Mouse (Mus musculus): ENCODE measurements at regions not wholly inside any gene's neighbourhood (a gene's known extent, or its start where the extent isn't known, plus 50 kb on each side); places are given as distances from the start of the nearest gene placed in this dataset.
A peak's percentile ranks its signal among the peaks of the same experiment; 100 is the strongest.

DNA sequence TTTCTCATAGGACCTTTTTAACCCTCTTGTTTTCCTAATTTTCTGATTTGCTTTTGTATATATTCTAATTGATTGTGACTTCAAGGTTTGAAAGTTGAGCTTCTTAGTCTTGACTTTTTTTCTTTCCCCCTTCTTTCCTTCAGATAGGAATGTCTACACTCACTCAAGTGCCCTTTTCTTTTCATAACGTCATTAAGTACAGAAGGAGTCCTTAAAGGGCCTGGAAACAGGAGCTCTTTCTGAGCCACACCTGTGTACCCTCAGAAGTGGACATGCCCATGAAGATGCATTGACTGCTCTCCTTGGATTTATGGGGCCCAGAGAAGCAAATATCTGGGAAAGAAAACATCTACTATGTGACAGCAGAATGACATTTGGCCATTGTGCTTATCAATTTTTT is 2141.0 kb downstream of the 9330182O14Rik start:
- no peak for TF ChIP-seq CTCF (IDR thresholded peaks at IDR 0.05)
- TF ChIP-seq EP300 (IDR thresholded peaks at IDR 0.05): peak; percentile 70
